Mouse (Mus musculus): ENCODE data around the gene Taco1. TPM values are rescaled to one million over a fixed set of nuclear protein-coding genes. Genes with fewer than 3 reads are reported as not detected.
A peak's percentile ranks its signal among the peaks of the same experiment; 100 is the strongest.
"Not testable (repeated sequence)": the region's sequence is repeated elsewhere in the genome, so short reads cannot be mapped to it uniquely, and the experiment has no call there.

Taco1 gene
- 9.0 and 10.9 TPM in 2 replicates for polyA plus RNA-seq (2016; fragmentation: Nextera tagmentation; extraction: Ambion mirVana)

DNA sequence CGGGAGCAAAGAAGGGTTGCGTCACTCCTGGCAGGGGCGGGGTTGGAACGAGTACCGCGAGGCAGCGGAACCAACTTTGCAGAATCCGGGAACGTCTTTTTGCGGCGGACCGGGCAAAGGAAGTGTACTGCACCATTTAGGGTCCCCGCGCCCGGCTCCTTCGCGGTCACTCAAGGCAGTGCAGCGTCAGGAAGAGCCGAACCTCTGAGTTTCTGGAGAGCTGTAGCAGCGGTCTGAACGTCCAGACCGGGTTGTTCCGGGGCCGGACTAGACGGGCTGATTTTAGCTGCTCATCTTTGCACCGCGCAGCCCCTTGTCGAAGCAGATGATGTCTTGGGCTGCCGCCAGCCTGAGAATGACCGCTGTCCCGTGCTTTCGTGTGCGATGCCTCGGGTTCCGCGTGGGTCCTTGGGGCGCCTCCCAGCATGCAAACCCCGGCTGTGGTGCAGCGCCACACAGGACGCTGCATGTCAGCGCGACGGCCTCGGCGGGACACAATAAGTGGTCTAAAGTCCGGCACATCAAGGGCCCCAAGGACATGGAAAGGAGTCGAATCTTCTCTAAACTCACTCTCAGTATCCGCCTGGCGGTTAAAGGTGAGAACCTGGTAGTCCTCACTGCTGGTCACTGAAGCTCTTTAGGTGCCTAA is at the start of gene Taco1:
Taco1 (plus strand) TSS at position 139 of the 649 bp plus-strand sequence.
- peak; percentile 93 for ATAC-seq (ENCODE audit: insufficient number of reproducible peaks, insufficient read depth, low FRiP score, low TSS enrichment, low read depth)
- WGBS, result under 1% methylated on average over 49 of the region's 49 CpGs
- no peaks in the 10 kb centered on the region for H3K9me3 ChIP-seq
- H3K27ac ChIP-seq, result peak within 1 kb of the TSS; percentile 83
- H3K4me2 ChIP-seq, result peak within 1 kb of the TSS; percentile 89
- peaks cover 8% of the 10 kb centered on the region for H3K4me1 ChIP-seq (replicated peaks)
- no peaks in the 10 kb centered on the region for H3K27me3 ChIP-seq
- peak within 1 kb of the TSS; percentile 84 for H3K4me3 ChIP-seq (replicated peaks)
- 0 out of 2 replicates have a peak, but pooled peaks cover 12% of the 10 kb centered on the region for H3K36me3 ChIP-seq
- H3K9ac ChIP-seq (replicated peaks), result peak within 1 kb of the TSS; percentile 86

DNA sequence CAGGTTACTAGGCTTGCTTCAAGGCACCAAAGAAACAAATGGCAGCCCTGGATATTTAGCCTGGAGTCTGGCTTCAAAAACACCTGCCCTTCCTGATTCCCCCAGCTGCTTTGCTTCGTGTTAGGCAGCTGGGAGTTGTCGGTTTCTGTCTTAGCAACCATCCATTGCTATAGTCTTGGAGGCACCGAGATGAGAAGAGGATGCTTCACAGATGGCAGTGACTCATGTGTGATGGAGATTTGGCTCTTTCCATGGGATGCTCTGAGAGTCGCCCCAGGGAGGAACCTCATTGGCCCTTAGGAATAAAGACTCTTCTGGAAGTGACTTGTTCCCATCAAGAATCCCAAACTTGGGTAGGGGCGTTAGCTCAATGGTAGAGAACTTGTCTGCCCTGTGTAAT is 49.4 kb upstream of the Taco1 start:
- Histone ChIP-seq H3K27me3 (peaks cover 46% of the 10 kb centered on the region), H3K9ac (replicated peaks) (no peak overlapping the region), H3K27ac (no peak overlapping the region), H3K9me3 (no peaks in the 10 kb centered on the region), H3K4me3 (replicated peaks) (no peak overlapping the region), H3K4me2 (no peak overlapping the region), H3K36me3 (no peaks in the 10 kb centered on the region), H3K4me1 (replicated peaks) (peaks cover 14% of the 10 kb centered on the region)
- ATAC-seq (ENCODE audit: insufficient number of reproducible peaks, insufficient read depth, low FRiP score, low TSS enrichment, low read depth), result no peak
- 79% methylated on average over 5 of the region's 5 CpGs for WGBS

DNA sequence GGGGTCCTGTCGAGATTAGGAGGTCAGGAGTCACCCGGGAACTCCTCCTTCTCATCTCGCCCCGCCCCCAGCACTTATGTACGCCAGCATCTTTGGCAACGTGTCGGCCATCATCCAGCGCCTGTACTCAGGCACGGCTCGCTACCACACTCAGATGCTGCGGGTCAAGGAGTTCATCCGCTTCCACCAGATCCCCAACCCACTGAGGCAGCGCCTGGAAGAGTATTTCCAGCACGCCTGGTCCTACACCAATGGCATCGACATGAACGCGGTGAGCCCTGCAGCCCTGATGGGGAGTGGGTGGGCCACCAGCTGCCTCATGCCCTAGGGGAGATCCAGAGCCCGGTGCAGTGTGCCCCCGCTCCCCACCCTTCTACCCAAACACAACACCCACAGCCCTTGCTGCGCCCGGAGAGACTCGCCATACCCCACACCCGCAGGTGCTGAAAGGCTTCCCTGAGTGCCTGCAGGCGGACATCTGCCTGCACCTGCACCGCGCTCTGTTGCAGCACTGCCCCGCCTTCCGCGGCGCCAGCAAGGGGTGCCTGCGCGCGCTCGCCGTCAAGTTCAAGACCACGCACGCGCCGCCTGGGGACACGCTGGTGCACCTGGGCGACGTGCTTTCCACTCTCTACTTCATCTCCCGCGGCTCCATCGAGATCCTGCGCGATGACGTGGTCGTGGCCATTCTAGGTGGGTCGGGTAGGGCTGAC is 45.7 kb upstream of the Taco1 start:
- no peaks in the 10 kb centered on the region for H3K9me3 ChIP-seq
- peaks cover 9% of the 10 kb centered on the region for H3K4me1 ChIP-seq (replicated peaks)
- peak overlapping the region; percentile 35 for H3K4me3 ChIP-seq (replicated peaks)
- under 1% methylated on average over 50 of the region's 50 CpGs for WGBS
- peak overlapping the region; percentile 42 for H3K9ac ChIP-seq (replicated peaks)
- peaks cover 40% of the 10 kb centered on the region for H3K27me3 ChIP-seq
- H3K36me3 ChIP-seq, result no peaks in the 10 kb centered on the region
- H3K4me2 ChIP-seq, result peak overlapping the region; percentile 57
- H3K27ac ChIP-seq, result no peak overlapping the region
- no peak for ATAC-seq (ENCODE audit: insufficient number of reproducible peaks, insufficient read depth, low FRiP score, low TSS enrichment, low read depth)

GRCm38 (mm10) chr11:106025774-106026173 is 40.1 kb upstream of the Taco1 start:
- peaks cover 10% of the 10 kb centered on the region for H3K36me3 ChIP-seq
- no peak for ATAC-seq (ENCODE audit: insufficient number of reproducible peaks, insufficient read depth, low FRiP score, low TSS enrichment, low read depth)
- H3K4me1 ChIP-seq (replicated peaks), result no peaks in the 10 kb centered on the region
- no peaks in the 10 kb centered on the region for H3K9me3 ChIP-seq
- H3K9ac ChIP-seq (replicated peaks), result no peak overlapping the region
- H3K4me2 ChIP-seq, result no peak overlapping the region
- no peak overlapping the region for H3K27ac ChIP-seq
- WGBS, result 86% methylated on average over 3 of the region's 3 CpGs
- peaks cover 13% of the 10 kb centered on the region for H3K27me3 ChIP-seq
- H3K4me3 ChIP-seq (replicated peaks), result no peak overlapping the region

GRCm38 (mm10) chr11:106026465-106027151 is 39.3 kb upstream of the Taco1 start:
- H3K4me1 ChIP-seq (replicated peaks), result no peaks in the 10 kb centered on the region
- H3K4me2 ChIP-seq, result no peak overlapping the region
- H3K27me3 ChIP-seq, result peaks cover 5% of the 10 kb centered on the region
- WGBS, result 35% methylated on average over 11 of the region's 11 CpGs
- no peaks in the 10 kb centered on the region for H3K9me3 ChIP-seq
- no peak overlapping the region for H3K27ac ChIP-seq
- H3K9ac ChIP-seq (replicated peaks), result no peak overlapping the region
- H3K36me3 ChIP-seq, result peaks cover 10% of the 10 kb centered on the region
- H3K4me3 ChIP-seq (replicated peaks), result no peak overlapping the region
- no peak; the same call in 1 of the 2 replicates for ATAC-seq (ENCODE audit: insufficient number of reproducible peaks, insufficient read depth, low FRiP score, low TSS enrichment, low read depth)

DNA sequence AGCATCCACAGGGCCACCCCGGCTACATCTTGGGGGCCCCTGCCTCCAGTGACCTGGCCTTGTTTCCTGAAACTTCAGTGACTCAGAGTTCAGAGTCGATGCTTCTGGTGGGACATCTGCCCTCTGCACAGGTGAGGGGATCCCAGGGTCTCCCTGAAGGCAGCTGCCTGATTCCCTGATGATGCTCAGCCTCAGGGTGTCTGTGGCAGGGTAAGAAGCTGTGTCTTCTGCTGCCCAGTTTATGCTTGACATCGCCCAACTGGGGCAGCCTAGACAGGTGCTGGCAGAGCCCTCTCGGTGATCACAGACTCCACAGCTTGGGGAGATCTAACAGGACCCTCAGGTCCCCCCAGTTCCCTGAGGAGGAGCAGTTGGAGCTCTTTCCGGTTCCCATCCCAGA is 38.3 kb upstream of the Taco1 start:
- ATAC-seq (ENCODE audit: insufficient number of reproducible peaks, insufficient read depth, low FRiP score, low TSS enrichment, low read depth), result 0 out of 2 replicates have a peak, but pooled peaks have one; percentile 20
- WGBS, result 91% methylated on average over 5 of the region's 5 CpGs

DNA sequence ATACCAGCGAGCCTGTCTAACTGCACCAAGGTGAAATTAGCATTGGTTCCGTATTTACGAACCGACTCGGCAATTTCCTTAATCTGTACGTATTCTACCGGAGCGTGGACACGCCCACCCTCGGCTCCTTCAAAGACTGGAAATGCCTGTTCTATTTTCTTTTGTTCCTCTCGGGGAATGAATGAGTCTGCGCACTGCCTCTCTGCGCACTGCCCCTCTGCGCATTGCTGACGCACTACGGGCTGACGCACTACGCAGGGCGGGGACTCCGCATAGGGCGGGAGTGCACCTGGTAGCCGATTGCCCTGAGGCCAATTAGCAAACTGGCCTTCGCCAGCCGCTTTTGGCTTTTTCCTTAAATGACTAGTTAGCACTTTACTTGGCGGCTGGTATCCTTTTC is 33.8 kb upstream of the Taco1 start:
- not testable (repeated sequence) for H3K9ac ChIP-seq (replicated peaks); H3K36me3 ChIP-seq; H3K4me1 ChIP-seq (replicated peaks); ATAC-seq (ENCODE audit: insufficient number of reproducible peaks, insufficient read depth, low FRiP score, low TSS enrichment, low read depth); H3K27ac ChIP-seq; H3K9me3 ChIP-seq; H3K27me3 ChIP-seq
- WGBS, result 40% methylated on average over 14 of the region's 25 CpGs
- Histone ChIP-seq H3K4me3 (replicated peaks) (peak overlapping the region; percentile 41), H3K4me2 (0 out of 2 replicates have a peak overlapping the region, but pooled peaks have one; percentile 35)

More for the DNA sequence above, 38.3 kb upstream of the Taco1 start:
- H3K4me2 ChIP-seq, result no peak overlapping the region
- H3K4me3 ChIP-seq (replicated peaks), result no peak overlapping the region
- no peaks in the 10 kb centered on the region for H3K9me3 ChIP-seq
- H3K9ac ChIP-seq (replicated peaks), result no peak overlapping the region
- no peaks in the 10 kb centered on the region for H3K4me1 ChIP-seq (replicated peaks)
- no peaks in the 10 kb centered on the region; the same call in 1 of the 2 replicates for H3K27me3 ChIP-seq
- H3K36me3 ChIP-seq, result peaks cover 10% of the 10 kb centered on the region
- no peak overlapping the region for H3K27ac ChIP-seq

- H3K27ac ChIP-seq, result peak overlapping the region; percentile 90
- no peaks in the 10 kb centered on the region for H3K36me3 ChIP-seq
- WGBS, result 27% methylated on average over 11 of the region's 11 CpGs
- peaks cover 19% of the 10 kb centered on the region for H3K4me1 ChIP-seq (replicated peaks)
- H3K4me3 ChIP-seq (replicated peaks), result peak overlapping the region; percentile 30
- no peaks in the 10 kb centered on the region for H3K9me3 ChIP-seq
- H3K9ac ChIP-seq (replicated peaks), result peak overlapping the region; percentile 51
- ATAC-seq (ENCODE audit: insufficient number of reproducible peaks, insufficient read depth, low FRiP score, low TSS enrichment, low read depth), result peak; percentile 53
- no peaks in the 10 kb centered on the region for H3K27me3 ChIP-seq
- peak overlapping the region; percentile 54 for H3K4me2 ChIP-seq
These were observed 32.4 kb upstream of the Taco1 start for GRCm38 (mm10) chr11:106033491-106033919.

GRCm38 (mm10) chr11:106034986-106035385 is 30.9 kb upstream of the Taco1 start:
- H3K27ac ChIP-seq, result no peak overlapping the region
- 87% methylated on average over 9 of the region's 9 CpGs for WGBS
- H3K36me3 ChIP-seq, result no peaks in the 10 kb centered on the region
- H3K4me1 ChIP-seq (replicated peaks), result peaks cover 24% of the 10 kb centered on the region
- H3K9ac ChIP-seq (replicated peaks), result no peak overlapping the region
- H3K27me3 ChIP-seq, result no peaks in the 10 kb centered on the region
- no peak overlapping the region for H3K4me2 ChIP-seq
- no peak for ATAC-seq (ENCODE audit: insufficient number of reproducible peaks, insufficient read depth, low FRiP score, low TSS enrichment, low read depth)
- H3K9me3 ChIP-seq, result no peaks in the 10 kb centered on the region
- no peak overlapping the region for H3K4me3 ChIP-seq (replicated peaks)

DNA sequence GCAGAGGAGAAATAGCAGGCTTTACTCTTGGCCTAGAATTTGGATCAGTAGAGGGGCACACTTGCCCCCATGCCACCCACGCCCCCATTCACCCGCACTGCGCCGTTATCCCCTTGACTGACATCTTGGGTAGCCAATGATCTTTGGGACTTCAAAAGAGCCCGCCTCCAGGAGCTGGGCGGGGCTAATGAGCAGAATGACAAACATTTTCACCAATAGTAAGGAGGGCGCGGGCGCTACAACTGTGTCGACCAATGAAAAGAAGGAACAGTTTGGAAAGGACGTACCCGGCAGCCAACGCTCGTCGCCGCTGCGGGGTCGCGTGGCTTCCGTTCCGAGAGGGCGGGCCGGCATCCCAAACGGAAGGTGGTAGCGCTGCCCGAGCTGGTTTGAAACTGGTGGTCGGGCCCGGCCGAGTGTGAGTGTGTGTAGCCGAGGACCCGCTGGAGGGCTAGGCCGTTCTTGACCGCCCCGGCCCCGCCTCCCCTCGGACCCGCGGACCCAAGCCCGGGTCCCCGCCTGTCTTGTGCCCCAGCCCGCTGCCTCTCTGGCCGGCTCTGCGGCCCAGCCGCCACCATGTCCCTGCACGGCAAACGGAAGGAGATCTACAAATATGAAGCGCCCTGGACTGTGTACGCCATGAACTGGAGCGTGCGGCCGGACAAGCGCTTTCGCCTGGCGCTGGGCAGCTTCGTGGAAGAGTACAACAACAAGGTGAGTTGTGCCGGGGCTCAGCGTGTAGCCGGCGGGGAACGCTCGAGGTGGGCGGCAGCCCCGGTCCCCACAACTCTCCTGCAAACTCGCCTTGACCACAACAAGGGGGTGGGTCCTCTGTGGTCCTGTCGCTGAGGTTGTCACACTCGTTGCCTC is 29.1 kb upstream of the Taco1 start, which contains the start of gene Dcaf7:
Dcaf7 (plus strand) TSS at position 325 of the 870 bp plus-strand sequence.
- under 1% methylated on average over 66 of the region's 66 CpGs for WGBS
- 0 out of 2 replicates have a peak, but pooled peaks cover 3% of the 10 kb centered on the region for H3K36me3 ChIP-seq
- H3K4me2 ChIP-seq, result peak within 1 kb of the TSS; percentile 93
- H3K27ac ChIP-seq, result peak within 1 kb of the TSS; percentile 93
- H3K4me1 ChIP-seq (replicated peaks), result peaks cover 24% of the 10 kb centered on the region
- H3K27me3 ChIP-seq, result no peaks in the 10 kb centered on the region
- H3K9ac ChIP-seq (replicated peaks), result peak within 1 kb of the TSS; percentile 89
- peak within 1 kb of the TSS; percentile 98 for H3K4me3 ChIP-seq (replicated peaks)
- peak; percentile 99 for ATAC-seq (ENCODE audit: insufficient number of reproducible peaks, insufficient read depth, low FRiP score, low TSS enrichment, low read depth)
- H3K9me3 ChIP-seq, result no peaks in the 10 kb centered on the region

Measured in limb, embryonic 12.5 days (tissue).